Mouse (Mus musculus): Measurements from ENCODE around the gene Igfbp2. TPM values are rescaled to one million over a fixed set of nuclear protein-coding genes. Genes with fewer than 3 reads are reported as not detected.

The Igfbp2 gene
- polyA plus RNA-seq (2015; fragmentation: Nextera tagmentation; extraction: Ambion mirVana) = 889 and 1,400 TPM in 2 replicates

DNA sequence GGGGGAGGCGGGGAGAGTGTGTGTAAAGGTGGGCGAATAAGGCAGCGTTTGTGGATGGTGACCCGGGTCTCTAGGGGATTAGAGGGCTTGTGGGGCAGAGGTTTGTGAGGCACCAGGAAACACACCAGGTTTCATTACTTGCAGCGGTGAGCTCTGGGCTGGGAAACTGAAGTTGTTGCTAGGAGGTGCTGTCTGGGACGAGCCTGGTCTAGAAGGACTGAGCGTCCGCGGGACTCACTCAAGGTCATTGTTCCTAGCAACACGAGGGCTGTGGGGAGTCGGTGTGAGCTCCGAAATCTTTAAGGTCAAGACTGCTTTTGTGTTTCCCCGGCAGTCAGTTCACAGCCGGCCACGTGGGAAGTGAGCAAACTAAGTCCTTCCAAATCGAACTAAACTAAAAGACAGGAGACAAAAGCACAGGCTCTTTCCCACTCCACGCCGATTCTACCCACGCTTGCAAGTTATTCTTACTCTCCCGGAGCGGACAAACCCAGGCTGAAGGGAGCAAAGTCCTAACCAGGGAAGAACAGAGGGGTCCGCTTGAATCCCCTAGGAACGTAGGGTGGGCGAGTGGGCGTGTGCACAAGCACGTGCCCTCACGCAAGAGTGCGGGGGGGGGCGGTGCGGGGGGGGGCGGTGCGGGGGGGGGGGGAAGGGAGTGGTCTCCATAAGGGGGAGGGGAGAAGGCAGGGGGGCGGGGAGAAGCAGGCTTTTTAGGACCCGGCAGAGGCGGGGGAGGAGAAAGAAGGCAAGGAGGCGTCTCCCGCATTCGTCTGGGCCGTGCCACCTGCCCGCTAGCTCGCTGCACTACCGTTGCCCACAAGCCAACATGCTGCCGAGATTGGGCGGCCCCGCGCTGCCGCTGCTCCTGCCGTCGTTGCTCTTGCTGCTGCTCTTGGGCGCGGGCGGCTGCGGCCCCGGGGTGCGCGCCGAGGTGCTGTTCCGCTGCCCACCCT lies at the start of gene Igfbp2:
TSS of gene Igfbp2 (plus strand) at position 753 of the 956 bp plus-strand sequence.

DNA sequence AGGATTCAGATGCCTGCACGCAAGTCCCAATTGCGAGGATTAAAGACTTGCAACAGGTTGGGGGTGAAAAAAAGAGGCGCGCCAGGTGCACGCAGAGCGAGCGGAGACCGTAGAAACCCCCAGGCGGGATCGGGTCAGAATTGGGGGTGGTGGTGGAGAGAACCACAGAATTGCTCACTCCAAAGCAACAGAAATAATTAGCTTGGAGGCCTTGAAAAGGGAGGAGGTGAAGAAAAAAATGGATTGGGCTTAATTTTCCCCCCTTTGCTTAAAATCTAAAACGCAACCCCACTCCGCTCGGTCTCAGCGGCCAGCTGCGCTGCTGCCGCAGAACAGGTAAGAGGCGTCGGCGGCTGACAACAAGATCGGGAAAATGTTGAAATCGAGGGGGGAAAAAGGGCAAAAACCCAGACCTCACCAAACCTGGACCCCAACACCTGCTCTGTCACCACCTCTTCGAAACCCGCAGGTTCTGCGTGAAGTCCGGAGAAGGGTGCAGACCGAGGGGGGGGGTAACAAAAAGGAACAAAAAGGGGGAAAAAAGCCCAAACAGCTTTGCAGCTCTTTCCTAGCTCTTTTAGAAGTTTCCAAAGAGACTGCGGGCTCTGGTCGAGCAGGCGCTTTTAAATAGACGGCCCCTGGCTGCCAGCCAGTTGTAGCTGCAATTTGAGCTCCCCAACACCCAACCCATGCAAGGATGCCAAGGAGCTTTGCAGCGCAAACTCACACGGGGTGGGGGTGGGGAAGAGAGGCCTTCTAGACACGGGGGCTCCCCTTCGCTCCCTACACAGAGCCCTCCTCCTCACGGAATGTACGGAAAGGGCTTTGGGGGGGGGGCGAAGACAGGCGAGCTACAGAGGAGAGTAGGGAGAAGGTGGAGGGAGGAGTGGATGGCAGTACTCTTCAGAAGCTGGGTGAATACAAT lies 50.2 kb downstream of the Igfbp2 start, which contains the start of gene Igfbp5:
TSS of gene Igfbp5 (minus strand) at position 598 of the 925 bp plus-strand sequence.

Other genes starting within 250 kb of the Igfbp2 start
- gene Smarcal1, start 241.3 kb upstream of the Igfbp2 start, polyA plus RNA-seq (2015; fragmentation: Nextera tagmentation; extraction: Ambion mirVana) = 12.3 and 12.5 TPM in 2 replicates
- not detected in 2 replicates for gene Ankar, start 123.9 kb upstream of the Igfbp2 start, polyA plus RNA-seq (2015; fragmentation: Nextera tagmentation; extraction: Ambion mirVana)
- 1,813 and 1,823 TPM in 2 replicates for gene Rpl37a, start 113.2 kb upstream of the Igfbp2 start, polyA plus RNA-seq (2015; fragmentation: Nextera tagmentation; extraction: Ambion mirVana)
- 31.2 and 35.0 TPM in 2 replicates for gene Igfbp5, start 50.4 kb downstream of the Igfbp2 start, polyA plus RNA-seq (2015; fragmentation: Nextera tagmentation; extraction: Ambion mirVana)
- not detected in 2 replicates for gene Tnp1, start 191.4 kb downstream of the Igfbp2 start, polyA plus RNA-seq (2015; fragmentation: Nextera tagmentation; extraction: Ambion mirVana)

Measured in urinary bladder, postnatal 0 days (tissue).